Mouse (Mus musculus): ENCODE measurements around the gene Sardh. TPM values are rescaled to one million over a fixed set of nuclear protein-coding genes. Genes with fewer than 3 reads are reported as not detected.
A peak's percentile ranks its signal among the peaks of the same experiment; 100 is the strongest.

Gene Sardh
- 1 to 10 TPM in 1 of 2 experiments, under 1 TPM in 1; 0.82 to 1.4 TPM for total RNA-seq (2021)
- long read RNA-seq, experiment 1: 0 reads
- long read RNA-seq, experiment 2: 0 reads

DNA sequence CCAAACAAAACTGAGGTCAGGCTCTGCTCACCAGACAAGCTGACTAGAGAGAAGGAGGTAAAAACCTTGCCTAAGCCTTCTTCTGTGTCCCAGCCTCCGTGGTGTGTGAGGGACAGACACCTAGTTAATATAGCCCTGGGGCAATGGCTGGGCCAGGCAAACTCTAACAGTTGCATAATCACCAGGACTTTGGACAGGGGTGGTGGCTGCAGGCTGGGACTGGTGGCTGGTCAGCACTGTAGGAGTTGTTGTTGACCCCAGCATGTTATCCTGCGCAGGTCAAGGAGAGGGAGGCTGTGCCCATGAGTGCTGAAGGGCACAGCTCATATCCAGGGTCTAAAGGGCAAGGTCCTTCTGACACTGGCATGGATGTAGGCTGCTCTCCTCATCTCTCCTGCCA is at the start of gene Sardh:
Gene Sardh (minus strand): TSS at position 127 of the 400 bp plus-strand sequence.
- intact Hi-C loops (cut with DNase I): no loop called here
- no peak for DNase-seq

DNA sequence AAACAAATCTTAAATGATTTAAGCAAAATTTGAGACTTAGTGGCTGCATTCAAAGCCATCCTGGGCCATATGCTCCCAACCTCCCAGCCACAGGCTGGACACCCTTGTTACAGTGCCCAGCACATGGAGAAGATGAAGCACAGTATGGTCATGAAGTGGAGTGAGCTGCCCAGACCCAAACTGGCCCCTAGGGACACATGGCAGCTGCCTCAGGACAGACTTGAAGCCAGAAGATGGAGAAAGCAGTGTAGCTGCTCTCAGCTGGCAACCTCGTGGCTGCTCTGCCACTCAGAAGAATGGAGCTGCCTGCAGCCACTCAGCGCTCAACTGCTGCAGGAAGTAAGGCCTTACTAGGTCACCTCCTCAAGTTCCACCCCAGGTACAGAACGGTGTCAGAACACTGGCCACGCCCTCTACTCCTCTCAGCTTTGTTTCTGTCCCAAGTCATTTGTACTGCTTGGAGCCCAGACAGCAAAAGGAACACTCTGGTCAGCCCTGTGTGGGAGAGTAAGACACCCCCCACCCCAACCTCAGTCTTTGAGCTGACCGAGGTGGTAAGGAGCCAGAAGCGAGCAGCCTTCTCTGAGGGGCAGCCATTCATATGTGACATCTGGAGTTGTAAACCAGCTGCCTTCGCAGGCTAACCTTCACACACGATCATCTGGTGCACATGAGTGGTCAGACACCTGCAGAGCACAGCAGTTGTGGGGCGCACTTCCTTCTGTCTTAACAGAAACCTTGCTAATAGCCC is 48.7 kb upstream of the Sardh start:
- no peak for DNase-seq
- intact Hi-C loops (cut with DNase I): no loop called here

DNA sequence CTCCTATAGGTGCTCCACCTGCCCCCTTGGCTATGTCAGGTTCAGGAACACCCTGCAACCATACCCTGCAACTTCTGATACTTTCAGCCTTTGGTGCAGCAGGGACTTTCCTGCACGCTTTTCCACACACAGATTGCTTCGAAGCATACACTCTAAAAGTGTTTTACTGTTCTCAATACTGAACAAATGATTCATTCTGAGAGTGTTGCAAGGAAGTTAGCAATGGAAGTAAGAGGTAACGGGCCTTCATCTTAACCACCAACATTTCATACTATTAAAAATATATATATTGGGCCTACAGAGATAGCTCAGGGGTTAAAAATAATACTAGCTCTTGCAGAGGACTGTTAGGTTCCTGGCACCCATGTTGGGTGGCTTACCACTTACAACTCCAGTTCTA is 46.6 kb upstream of the Sardh start:
- DNase-seq: no peak
- intact Hi-C loops (cut with DNase I): no loop called here

DNA sequence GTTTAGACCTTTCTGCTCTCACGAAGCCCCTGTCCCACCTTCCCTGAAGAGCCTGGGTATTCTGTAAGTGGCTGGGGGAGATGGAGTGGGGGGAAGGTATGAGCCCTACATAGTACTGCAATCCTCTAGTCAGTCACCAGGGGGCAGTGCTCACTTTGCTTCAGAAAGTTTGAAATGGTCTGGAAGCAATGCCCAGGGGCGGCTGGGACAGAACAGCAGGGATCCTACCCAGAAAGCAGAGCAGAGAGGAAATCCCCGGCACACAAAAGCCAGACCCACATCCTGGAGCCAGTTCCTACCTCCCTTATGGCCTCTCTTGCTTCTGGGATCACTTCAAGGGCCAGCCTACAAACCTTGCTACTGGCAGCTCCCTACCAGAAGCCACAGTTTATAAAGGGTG is 40.9 kb upstream of the Sardh start:
- DNase-seq: peak; percentile 68 to 78
- intact Hi-C loops (cut with DNase I): loop anchor here (1.0 to 10.0 kb wide), 2 partner anchors 139 to 226 kb away; partner anchors contain the start of gene Wdr5

DNA sequence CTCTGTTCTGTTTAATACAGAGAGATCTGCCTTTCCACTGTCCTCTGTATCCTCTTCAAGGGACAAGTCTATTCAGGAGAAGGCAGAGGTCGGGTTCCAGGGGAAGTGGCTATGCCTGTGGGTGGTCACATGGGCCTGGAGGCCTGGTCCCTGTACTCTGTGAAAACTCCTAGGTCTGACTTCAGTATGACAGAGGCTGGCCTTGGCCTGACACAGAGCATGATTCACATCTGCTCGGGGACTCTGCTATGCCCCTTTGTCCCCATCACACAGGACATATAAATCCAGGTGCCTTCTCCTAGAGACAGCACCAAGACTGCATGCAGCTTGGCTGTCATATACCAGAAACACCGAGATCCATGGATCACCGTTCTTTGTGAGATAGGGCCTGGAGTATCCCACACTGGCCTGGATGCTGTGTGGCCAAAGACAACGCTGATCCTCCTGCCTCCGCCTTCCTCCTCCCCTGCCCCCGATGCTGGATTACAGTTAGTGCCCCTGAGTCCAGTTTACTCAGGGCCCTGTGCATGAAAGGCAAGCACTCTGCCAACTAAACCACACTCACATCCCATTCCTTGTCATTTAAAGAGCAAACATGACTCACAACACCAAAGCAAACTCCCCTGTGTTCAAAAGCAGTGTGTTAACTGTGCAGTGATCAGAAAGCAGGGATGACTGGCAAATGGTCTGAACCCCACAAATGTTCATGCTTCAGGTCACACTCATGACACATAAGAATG is 39.0 kb upstream of the Sardh start:
- no peak for DNase-seq
- intact Hi-C loops (cut with DNase I): loop anchor here (10.0 kb wide), 1 partner anchor 228 kb away; the partner anchor contains the start of gene Wdr5

DNA sequence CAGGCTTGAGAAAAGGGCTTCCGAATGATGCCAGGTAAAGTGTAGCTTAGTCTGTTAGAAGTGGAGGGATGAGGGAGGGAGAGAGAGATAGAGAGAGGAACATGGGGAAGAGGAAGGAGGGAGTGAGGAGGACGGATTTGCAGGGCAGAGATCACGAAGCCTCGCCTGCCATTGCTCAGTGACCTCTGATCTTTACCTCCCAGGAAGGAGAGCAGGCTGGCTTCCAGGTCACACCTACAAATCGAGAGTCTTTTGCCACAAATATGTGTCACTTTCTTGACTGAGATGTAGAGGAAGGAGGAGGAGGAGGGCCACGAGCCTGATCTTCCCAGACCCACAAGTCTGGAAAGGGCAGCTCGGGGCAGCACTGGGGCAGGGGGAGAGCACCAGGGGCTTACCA is 36.3 kb upstream of the Sardh start:
- intact Hi-C loops (cut with DNase I): loop anchor here (10.0 kb wide), 1 partner anchor 230 kb away; the partner anchor contains the start of gene Wdr5
- DNase-seq: no peak

DNA sequence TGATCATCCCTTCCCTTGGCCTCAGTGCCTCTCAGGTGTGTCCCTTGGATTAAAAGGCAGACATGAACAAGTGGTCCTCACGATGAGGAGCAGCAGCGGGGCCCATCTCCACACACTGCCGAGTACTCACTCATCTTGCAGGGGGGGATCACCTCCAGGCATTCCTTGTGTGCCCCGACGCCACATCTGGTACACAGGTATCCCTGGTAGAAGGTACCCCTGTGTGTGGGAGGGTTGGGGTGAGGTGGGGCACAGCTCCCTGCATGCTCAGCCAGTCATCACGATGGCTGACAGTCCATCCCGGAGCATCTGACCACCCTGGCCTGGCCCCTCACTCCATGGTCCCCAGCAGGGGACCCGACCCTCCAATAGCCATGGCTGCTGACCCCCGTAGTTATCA is 33.6 kb upstream of the Sardh start:
- intact Hi-C loops (cut with DNase I): loop anchor here (2.0 to 10.0 kb wide), 2 partner anchors 147 to 233 kb away; partner anchors contain the start of gene Wdr5
- no peak for DNase-seq

DNA sequence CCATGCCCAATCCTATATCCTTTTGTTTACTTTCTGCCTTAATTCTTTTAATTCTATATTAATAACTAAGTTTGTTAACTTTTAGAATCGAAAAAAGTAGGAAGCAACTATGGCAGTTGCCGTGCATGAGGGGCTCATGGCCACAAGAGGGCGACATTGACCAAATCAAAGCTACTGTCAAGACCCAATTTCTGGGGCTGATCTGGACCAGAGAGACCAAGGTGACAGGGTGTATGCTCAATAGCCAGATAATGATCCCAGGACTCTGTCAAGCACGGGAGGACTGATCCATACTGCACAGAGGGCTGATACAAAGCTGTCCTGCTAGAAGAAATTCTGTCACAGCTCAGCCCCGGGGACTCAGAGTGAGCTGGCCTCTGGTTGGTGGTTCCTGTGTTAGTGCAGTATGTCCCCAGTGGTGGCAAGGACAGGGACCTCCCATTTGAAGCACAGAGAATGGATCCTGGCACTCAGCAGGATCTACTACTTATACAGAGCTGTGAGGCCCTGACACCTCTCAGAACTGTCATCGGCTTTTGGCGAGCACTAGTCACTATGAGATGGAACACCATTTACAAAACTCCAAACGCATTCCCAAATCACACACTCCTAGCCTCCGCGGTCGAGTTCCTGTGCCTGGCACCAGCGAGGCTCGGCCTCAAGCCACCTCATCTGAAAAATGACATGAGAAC is 32.9 kb upstream of the Sardh start:
- DNase-seq: peak; percentile 41 to 49
- intact Hi-C loops (cut with DNase I): loop anchor here (2.0 to 10.0 kb wide), 2 partner anchors 148 to 234 kb away; partner anchors contain the start of gene Wdr5

DNA sequence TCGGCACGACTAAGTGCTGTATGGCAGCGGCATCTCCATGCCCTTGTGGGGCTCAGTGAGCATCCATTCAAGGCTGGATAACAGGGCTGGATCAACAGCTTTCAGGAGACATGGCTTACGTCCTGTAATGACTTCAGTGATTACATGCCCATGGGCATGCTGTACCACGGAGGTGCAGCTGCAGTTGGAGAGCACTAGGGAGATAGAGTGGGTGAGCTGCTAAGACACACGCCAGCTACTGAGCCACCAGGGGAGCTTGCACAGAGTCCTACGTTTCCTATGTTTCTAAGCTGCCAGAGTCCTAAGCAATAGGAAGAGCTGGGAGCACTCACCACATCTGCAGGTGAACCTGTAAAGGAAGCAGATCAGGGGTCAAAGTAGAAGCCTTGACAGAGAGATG is 30.7 kb upstream of the Sardh start:
- intact Hi-C loops (cut with DNase I): no loop called here

DNA sequence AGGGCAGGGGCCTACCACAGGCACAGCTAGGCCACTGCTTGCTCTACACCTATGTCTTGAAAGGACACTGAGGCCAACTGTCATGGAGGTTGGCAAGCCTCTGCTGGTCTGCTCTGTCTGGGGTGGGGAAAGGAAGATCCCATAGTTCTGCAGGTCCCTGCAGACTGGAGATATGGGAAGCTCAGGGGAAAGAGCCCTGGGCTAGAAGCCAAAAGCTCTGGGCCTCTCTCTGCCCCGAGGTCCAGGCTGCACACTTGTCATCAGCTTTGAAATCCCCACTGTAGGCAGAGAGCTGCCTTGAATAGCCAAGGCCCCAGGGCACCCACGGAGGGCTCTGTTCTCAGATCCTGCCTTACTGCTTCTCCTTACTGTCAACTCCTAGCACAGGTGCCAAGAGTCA is 20.2 kb upstream of the Sardh start:
- DNase-seq: no peak
- intact Hi-C loops (cut with DNase I): no loop called here

More for the DNA sequence above, 30.7 kb upstream of the Sardh start:
- DNase-seq: no peak

DNA sequence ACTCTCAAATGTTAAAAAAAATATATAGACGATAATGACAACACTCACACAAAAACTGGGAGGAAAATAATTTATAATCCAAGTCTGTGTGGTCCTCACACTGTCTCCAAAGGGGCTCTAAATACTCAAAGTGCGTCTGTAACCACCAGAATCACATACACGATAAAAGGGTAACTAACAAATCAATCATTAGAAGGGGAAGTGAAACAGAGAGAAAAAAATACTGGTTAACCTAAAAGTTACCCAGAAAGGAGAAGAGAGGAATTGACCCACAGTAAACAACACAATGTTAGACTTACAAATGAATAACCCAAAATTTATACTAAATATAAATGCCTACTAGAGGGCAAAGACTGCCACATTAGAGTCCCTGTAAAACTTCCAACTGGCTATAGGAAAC is 17.7 kb upstream of the Sardh start:
- intact Hi-C loops (cut with DNase I): no loop called here
- no peak for DNase-seq

DNA sequence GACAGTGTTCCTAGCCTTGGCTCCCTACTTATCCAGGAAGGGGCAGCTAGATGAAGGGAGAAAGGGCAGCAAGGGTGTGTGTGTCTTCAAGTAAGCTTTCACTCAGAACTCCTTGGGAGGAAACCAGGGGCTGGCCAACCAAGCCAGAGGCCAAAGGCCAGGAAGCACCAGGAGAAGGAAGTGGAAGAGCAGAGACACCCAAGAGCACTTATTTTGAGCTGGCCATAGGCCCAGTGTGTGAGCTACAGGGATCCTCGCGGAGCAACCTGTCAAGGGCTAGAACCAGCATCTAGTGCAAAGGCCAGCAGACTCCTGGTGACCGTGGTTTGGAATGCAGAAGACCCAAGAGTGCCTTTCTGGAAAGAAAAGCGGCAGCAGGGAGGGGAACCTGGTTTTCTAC is 14.8 kb upstream of the Sardh start:
- intact Hi-C loops (cut with DNase I): no loop called here
- DNase-seq: no peak

DNA sequence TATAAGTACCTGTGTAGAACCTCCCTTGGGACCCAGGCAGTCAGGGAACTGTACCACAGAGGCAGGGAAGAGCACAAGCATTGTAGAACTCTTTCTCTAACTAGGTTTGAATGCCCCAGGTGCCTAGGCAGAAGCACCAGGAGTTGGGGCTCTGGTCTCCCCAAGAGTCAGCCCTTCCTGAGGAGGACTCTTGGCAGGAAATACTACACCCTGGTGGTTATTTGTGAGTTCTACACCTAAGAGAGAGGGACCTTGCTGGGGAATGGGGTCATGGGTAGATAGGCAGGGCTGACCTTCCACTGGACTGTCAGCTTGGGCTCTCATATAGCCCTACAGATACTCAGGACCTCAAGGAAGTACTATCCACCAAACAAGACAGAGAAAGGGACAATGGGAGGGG is 3.3 kb upstream of the Sardh start:
- intact Hi-C loops (cut with DNase I): no loop called here

DNA sequence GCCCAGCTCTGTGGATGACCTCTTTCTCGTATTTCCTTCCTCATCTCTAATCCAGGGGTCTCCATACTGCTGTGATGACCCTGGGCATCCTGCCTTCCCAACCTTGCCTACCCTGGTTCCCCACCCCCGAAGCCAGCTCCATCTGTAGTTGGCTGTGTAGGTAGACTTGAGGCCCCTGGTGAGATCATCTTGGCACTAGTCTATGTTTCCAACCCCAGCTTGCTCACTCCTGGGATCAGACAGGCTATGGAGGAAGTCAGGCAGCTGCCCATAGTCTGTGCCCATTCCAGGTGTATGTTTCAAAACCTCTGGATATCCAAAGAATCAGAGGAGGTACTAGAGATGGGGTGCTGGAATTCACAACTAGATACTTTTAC is 662 bp downstream of the Sardh start:
- no peak for DNase-seq
- intact Hi-C loops (cut with DNase I): no loop called here

More for the DNA sequence above, 3.3 kb upstream of the Sardh start:
- no peak for DNase-seq

DNA sequence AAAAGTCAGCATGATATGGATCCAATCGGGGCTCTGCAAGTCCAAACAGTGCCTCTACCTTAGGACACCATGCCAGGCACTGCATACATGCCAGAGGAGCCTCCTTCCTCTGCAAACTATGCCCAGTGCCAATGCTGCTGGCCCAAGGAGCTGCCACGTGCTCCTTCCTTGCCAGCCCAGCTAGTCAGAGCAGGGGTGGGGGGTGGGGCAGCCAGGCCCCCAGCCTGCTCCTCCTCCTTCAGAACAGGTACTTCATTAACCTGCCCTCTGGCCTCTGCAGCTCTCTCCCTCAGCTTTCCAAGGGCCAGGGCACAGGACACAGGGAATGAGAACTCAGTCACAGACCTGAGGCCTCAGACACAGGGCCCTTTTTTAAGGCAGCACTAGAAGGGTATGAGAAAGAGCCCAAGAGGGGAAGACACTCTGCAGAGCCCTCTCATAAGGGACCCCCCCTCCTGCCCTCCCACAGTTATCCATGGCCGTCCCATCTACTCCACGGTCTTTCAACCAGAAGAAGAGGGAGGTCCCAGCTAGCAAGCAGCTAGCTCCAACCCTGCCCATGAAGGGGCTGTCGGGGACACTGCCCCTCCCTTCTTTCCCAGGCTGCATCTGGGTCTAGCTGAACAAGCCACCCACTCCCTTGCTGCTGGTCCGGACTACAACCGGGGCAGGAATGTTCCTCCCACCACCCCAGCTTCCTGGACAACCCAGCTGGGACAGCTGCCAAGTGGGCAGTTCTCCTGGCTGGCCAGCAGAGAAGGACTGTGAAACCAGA is 1.2 kb downstream of the Sardh start:
- peak; percentile 77 to 91 for DNase-seq
- intact Hi-C loops (cut with DNase I): no loop called here

DNA sequence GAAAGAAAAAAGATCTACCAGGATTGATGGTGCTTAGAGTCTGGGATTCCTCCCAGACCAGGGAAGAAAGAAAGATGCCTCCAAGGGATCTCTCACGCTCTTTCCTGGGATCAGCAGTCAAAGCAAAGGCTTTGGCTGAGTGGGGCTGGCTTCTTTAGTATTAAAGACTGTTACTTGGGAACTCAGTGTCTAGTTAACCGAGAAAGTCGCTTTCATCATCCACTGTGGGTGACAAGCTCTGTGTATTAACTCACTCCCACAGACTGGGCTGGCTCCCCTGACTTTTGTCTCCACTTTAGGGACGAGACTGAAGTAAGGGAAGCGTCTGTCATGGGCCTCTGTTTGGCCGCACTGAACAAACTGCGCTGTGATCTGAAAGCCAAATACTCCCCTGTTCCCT is 2.2 kb downstream of the Sardh start:
- DNase-seq: no peak

DNA sequence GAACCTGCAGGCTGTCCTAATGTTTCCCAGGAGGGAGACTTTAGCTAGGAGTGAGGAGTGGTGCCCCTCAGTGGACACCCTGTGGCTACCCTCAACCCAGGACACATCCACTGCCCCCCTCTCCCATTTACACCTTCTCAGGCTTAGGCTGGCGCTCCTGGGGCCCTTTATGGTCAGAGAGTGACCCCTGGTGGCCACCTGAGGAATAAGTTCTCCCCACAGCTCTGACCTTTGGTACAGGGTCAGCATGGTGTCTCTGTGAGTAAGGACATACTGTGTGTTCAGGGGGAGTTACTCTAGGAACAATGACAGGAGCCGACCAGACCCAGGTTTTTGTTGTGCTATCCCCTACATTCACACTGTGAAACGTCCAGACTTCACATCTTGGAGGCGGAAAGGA is 10.8 kb downstream of the Sardh start:
- intact Hi-C loops (cut with DNase I): loop anchor here (1.0 kb wide), 1 partner anchor 194 kb away; no protein-coding TSS in a partner anchor
- DNase-seq: peak; percentile 50 to 57

More for the DNA sequence above, 2.2 kb downstream of the Sardh start:
- intact Hi-C loops (cut with DNase I): no loop called here

DNA sequence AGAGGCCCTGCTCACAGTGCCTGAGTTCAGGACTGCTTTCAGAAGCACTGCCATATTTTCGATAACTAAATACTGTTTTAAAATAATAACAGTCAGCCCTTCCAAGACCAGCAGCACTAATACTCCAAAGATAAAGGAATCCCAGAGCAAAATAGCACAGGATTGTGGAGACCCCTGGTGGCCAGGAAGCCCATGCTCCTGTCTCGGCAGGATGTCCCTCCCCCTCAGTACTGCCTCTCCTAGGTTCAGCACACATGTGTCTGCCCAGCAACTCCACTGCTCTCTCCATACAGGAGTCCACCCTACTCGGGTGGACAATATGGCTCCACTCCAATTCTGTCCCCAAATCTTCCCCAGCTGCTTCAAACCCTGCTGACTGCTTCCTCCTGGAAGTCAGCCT is 12.4 kb downstream of the Sardh start:
- intact Hi-C loops (cut with DNase I): loop anchor here (1.0 to 2.0 kb wide), 2 partner anchors 109 to 157 kb away; partner anchors contain the start of gene Adamtsl2
- peak; percentile 52 to 61 for DNase-seq

DNA sequence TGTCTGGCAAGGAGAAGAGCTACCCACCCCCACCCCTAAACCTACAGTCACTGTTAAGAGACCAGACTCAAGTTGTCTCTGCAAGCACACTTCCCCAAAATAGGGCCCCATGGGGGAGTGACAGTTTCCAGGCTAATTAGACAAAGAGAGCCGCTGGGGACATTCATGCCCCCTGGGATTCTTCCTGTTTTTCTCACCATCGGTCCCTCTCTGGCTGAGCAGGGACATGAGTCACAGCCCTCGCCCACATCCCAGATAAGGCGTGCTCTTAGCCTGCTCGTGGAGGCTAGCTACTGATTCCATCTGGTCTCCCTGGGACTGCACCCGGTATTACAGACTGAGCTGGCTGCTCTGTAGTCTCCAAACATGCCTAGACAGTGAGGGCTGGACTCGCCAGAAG is 15.8 kb downstream of the Sardh start:
- intact Hi-C loops (cut with DNase I): no loop called here
- no peak for DNase-seq
